Mouse (Mus musculus) lung, embryonic 15.5 days (tissue): ENCODE data around the gene Cebpe. TPM values are rescaled to one million over a fixed set of nuclear protein-coding genes. Genes with fewer than 3 reads are reported as not detected.

Source experiments
- ATAC-seq: fragments of 200-750 bp; cut with Nextera tagmentation; 2 replicates; pipeline ENCODE4 v1.8.0; 2017; ENCODE audit warnings: moderate number of reproducible peaks, borderline replicate concordance; ENCODE audit not compliant: low FRiP score, low TSS enrichment; ENCODE audit errors: extremely low read depth
- H3K27ac ChIP-seq: fragments of 300-500 bp; sonication (generic); 2 replicates; pipeline ENCODE4 v1.5.1; 2015; ENCODE audit warnings: moderate library complexity, mild to moderate bottlenecking, inconsistent platforms
- H3K27me3 ChIP-seq: fragments of 300-500 bp; sonication (generic); 2 replicates; pipeline ENCODE4 v1.6.1; 2015; ENCODE audit warnings: inconsistent platforms
- H3K36me3 ChIP-seq: fragments of 300-500 bp; sonication (generic); 2 replicates; pipeline ENCODE4 v1.6.1; 2015; ENCODE audit warnings: inconsistent platforms
- H3K4me1 ChIP-seq: fragments of 300-500 bp; sonication (generic); 2 replicates; pipeline ENCODE4 v1.6.1; 2015; ENCODE audit warnings: inconsistent platforms
- H3K4me2 ChIP-seq: fragments of 300-500 bp; sonication (generic); 2 replicates; pipeline ENCODE4 v1.6.1; 2015; ENCODE audit warnings: inconsistent platforms, mild to moderate bottlenecking, moderate library complexity
- H3K4me3 ChIP-seq: fragments of 300-500 bp; sonication (generic); 2 replicates; pipeline ENCODE4 v1.5.1; 2015; ENCODE audit warnings: mild to moderate bottlenecking, inconsistent platforms
- H3K9ac ChIP-seq: fragments of 300-500 bp; sonication (generic); 2 replicates; pipeline ENCODE4 v1.6.1; 2015; ENCODE audit warnings: inconsistent platforms
- H3K9me3 ChIP-seq: fragments of 300-500 bp; sonication (generic); 2 replicates; pipeline ENCODE4 v1.6.1; 2016; ENCODE audit warnings: inconsistent platforms
- WGBS: fragments of 180-500 bp; shearing (Covaris S2); methylation state at CpG from one replicate; pipeline ENCODE4 v1.1.7; 2015; 5-methylcytosine and 5-hydroxymethylcytosine counted together
- polyA plus RNA-seq: library from polyadenylated mRNA; unstranded; fragments of >200 nt; fragmentation: Nextera tagmentation; extraction: Ambion mirVana; gene quantifications from 2 replicates; pipeline ENCODE4 v1.2.1, GENCODE M21; 2015

Cebpe gene
- not detected in 2 replicates for polyA plus RNA-seq

GRCm38 (mm10) chr14:54712074-54712473 lies at the start of gene Cebpe:
Gene Cebpe (minus strand): TSS chr14:54712174.
- H3K4me1 ChIP-seq: peaks cover 5% of the 10 kb centered on the region
- no peaks in the 10 kb centered on the region for H3K9me3 ChIP-seq
- WGBS: 73% methylated on average over 7 of the region's 7 CpGs
- no peak for ATAC-seq
- H3K27ac ChIP-seq: no peak within 1 kb of the TSS
- peaks cover 8% of the 10 kb centered on the region; the same call in 1 of the 2 replicates for H3K27me3 ChIP-seq
- H3K9ac ChIP-seq: no peak within 1 kb of the TSS
- H3K4me3 ChIP-seq: no peak within 1 kb of the TSS
- H3K4me2 ChIP-seq: no peak within 1 kb of the TSS
- no peaks in the 10 kb centered on the region for H3K36me3 ChIP-seq

DNA sequence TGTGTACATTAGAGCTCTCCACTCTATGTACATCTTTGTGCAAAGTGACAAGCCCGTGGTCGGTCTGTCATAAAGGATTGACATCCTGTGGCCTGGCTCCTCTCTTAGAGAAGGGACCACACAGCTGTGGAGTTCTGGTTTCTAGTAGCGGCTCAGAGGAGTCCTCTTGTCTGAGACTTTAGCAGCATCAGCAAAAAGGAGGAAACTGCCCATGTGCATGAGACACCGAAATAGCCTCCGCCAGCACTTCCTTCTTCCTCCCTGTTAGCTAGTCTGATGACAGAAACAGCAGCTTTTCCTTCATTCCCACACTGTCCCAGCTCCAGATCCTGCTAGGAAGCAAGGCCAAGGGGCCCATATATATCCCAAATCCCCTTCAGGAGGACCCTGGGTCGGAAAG lies 44.4 kb upstream of the Cebpe start:
- H3K27me3 ChIP-seq: no peaks in the 10 kb centered on the region
- no peak overlapping the region for H3K9ac ChIP-seq
- peaks cover 5% of the 10 kb centered on the region for H3K4me1 ChIP-seq
- ATAC-seq: no peak
- no peak overlapping the region for H3K4me2 ChIP-seq
- H3K36me3 ChIP-seq: no peaks in the 10 kb centered on the region
- WGBS: 51% methylated on average over 6 of the region's 6 CpGs
- H3K27ac ChIP-seq: no peak overlapping the region
- H3K4me3 ChIP-seq: no peak overlapping the region
- H3K9me3 ChIP-seq: no peaks in the 10 kb centered on the region

GRCm38 (mm10) chr14:54754602-54755018 lies 42.6 kb upstream of the Cebpe start:
- Histone ChIP-seq H3K27ac (peak overlapping the region; percentile 54), H3K4me2 (peak overlapping the region; percentile 24; the same call in 1 of the 2 replicates)

GRCm38 (mm10) chr14:54753986-54754601 lies 42.1 kb upstream of the Cebpe start:
- no peak for ATAC-seq
- Histone ChIP-seq H3K9me3 (no peaks in the 10 kb centered on the region), H3K9ac (no peak overlapping the region), H3K27me3 (no peaks in the 10 kb centered on the region), H3K36me3 (no peaks in the 10 kb centered on the region), H3K4me3 (no peak overlapping the region), H3K27ac (peak overlapping the region; percentile 44; the same call in 1 of the 2 replicates), H3K4me2 (peak overlapping the region; percentile 24; the same call in 1 of the 2 replicates), H3K4me1 (peaks cover 5% of the 10 kb centered on the region)
- WGBS: 64% methylated on average over 14 of the region's 14 CpGs

More at GRCm38 (mm10) chr14:54754602-54755018, 42.6 kb upstream of the Cebpe start:
- Histone ChIP-seq H3K4me3 (no peak overlapping the region), H3K36me3 (no peaks in the 10 kb centered on the region), H3K9me3 (no peaks in the 10 kb centered on the region), H3K4me1 (peaks cover 5% of the 10 kb centered on the region), H3K27me3 (no peaks in the 10 kb centered on the region), H3K9ac (no peak overlapping the region)
- ATAC-seq: peak; percentile 78
- 15% methylated on average over 6 of the region's 6 CpGs for whole genome bisulfite sequencing

- no peaks in the 10 kb centered on the region for H3K27me3 ChIP-seq
- H3K9me3 ChIP-seq: no peaks in the 10 kb centered on the region
- 73% methylated on average over 6 of the region's 6 CpGs for WGBS
- no peaks in the 10 kb centered on the region for H3K36me3 ChIP-seq
- no peak overlapping the region for H3K9ac ChIP-seq
- H3K4me1 ChIP-seq: peaks cover 5% of the 10 kb centered on the region
- H3K4me3 ChIP-seq: no peak overlapping the region
- no peak for ATAC-seq
- H3K4me2 ChIP-seq: no peak overlapping the region
- H3K27ac ChIP-seq: no peak overlapping the region
Measured at GRCm38 (mm10) chr14:54752938-54753337, 41.0 kb upstream of the Cebpe start.

- ATAC-seq: no peak
- Histone ChIP-seq H3K4me2 (no peak overlapping the region), H3K9ac (no peak overlapping the region), H3K9me3 (no peaks in the 10 kb centered on the region), H3K4me1 (peaks cover 5% of the 10 kb centered on the region), H3K36me3 (no peaks in the 10 kb centered on the region), H3K27me3 (no peaks in the 10 kb centered on the region), H3K27ac (no peak overlapping the region), H3K4me3 (no peak overlapping the region)
- WGBS: 81% methylated on average over 1 of the region's 1 CpGs
Measured at GRCm38 (mm10) chr14:54751768-54752167, 39.8 kb upstream of the Cebpe start.

- Histone ChIP-seq H3K36me3 (no peaks in the 10 kb centered on the region), H3K4me2 (no peak overlapping the region), H3K27ac (no peak overlapping the region), H3K9ac (no peak overlapping the region), H3K4me3 (no peak overlapping the region), H3K4me1 (peaks cover 5% of the 10 kb centered on the region), H3K9me3 (no peaks in the 10 kb centered on the region), H3K27me3 (no peaks in the 10 kb centered on the region)
- 64% methylated on average over 4 of the region's 4 CpGs for WGBS
- no peak for ATAC-seq
Measured at GRCm38 (mm10) chr14:54749238-54749637, 37.3 kb upstream of the Cebpe start.

- H3K4me1 ChIP-seq: no peaks in the 10 kb centered on the region
Measured at GRCm38 (mm10) chr14:54747942-54748917, 36.3 kb upstream of the Cebpe start.

DNA sequence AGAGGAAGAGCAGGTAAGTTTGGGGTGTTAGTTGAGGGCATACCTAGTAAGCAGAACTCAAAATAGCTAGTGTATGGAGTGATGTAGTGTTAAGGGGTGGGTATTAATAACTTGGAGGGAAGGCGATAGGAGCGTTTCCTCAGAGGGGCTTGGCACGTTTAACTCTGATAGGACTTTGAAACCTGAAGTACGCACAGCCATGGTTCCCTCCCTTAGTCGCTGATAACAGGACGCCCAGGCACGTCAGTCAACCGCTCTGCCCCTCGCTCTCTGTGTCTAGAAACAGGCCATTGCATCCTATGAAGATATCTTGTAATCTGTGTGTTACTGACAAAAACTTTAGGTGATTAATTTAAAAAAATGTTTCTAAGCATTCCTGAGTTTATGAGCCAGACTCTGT lies 34.1 kb upstream of the Cebpe start:
- ATAC-seq: no peak
- H3K4me1 ChIP-seq: no peaks in the 10 kb centered on the region
- WGBS: 80% methylated on average over 9 of the region's 9 CpGs
- no peak overlapping the region for H3K4me3 ChIP-seq
- no peak overlapping the region for H3K27ac ChIP-seq
- no peaks in the 10 kb centered on the region for H3K36me3 ChIP-seq
- no peak overlapping the region for H3K4me2 ChIP-seq
- no peaks in the 10 kb centered on the region for H3K27me3 ChIP-seq
- H3K9me3 ChIP-seq: no peaks in the 10 kb centered on the region
- H3K9ac ChIP-seq: no peak overlapping the region

More at GRCm38 (mm10) chr14:54747942-54748917, 36.3 kb upstream of the Cebpe start:
- WGBS: 60% methylated on average over 16 of the region's 16 CpGs
- Histone ChIP-seq H3K27ac (no peak overlapping the region), H3K4me2 (no peak overlapping the region), H3K4me3 (no peak overlapping the region), H3K36me3 (no peaks in the 10 kb centered on the region), H3K9ac (no peak overlapping the region), H3K9me3 (no peaks in the 10 kb centered on the region), H3K27me3 (no peaks in the 10 kb centered on the region)
- no peak for ATAC-seq

- no peak for ATAC-seq
- Histone ChIP-seq H3K27ac (no peak overlapping the region), H3K9me3 (no peaks in the 10 kb centered on the region), H3K4me1 (no peaks in the 10 kb centered on the region), H3K4me2 (no peak overlapping the region), H3K27me3 (no peaks in the 10 kb centered on the region), H3K36me3 (no peaks in the 10 kb centered on the region), H3K4me3 (no peak overlapping the region), H3K9ac (no peak overlapping the region)
- WGBS: 46% methylated on average over 8 of the region's 8 CpGs
Measured at GRCm38 (mm10) chr14:54744473-54744872, 32.5 kb upstream of the Cebpe start.

DNA sequence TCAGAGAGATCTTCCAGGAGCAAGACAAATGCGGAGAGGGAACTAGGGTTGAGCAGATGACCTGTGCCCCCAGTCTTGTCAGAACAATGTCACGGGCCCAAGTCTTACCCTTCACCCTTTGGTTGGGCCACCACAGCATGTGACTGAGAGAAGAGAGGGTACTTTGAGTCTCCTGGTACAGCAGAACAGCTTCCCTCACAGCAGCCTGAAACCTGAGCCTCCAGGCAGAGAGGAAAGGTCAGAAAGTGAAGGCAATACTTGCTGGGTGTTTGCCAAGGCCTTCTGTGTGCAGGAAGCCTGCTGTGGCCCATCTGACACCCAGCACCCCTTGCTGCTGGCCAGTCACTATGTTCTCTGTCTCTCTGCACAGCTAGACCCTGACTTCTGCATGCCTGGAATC lies 30.4 kb upstream of the Cebpe start:
- Histone ChIP-seq H3K27ac (no peak overlapping the region), H3K4me2 (no peak overlapping the region), H3K27me3 (no peaks in the 10 kb centered on the region), H3K9ac (no peak overlapping the region), H3K4me1 (no peaks in the 10 kb centered on the region), H3K9me3 (no peaks in the 10 kb centered on the region), H3K36me3 (no peaks in the 10 kb centered on the region), H3K4me3 (no peak overlapping the region)
- 69% methylated on average over 2 of the region's 2 CpGs for WGBS
- no peak for ATAC-seq

DNA sequence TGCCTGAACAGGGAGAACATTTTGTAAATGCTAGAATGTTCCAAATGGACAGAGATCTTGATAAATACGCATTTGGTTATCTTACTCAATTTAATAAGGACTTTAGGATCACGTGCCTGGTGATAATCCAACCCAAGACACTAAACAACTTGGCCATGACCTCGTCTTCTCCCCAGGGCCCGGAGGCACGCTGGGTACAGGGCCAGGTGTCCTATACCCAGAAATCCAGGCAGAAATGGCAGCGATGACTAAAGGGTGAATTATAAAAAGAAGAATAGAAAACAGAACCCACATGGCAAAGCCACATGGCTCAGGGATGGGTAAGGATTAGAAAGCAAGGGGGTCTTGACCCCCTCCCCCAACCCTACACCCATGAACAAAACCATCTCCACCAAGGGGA lies 29.7 kb upstream of the Cebpe start:
- Histone ChIP-seq H3K4me3 (no peak overlapping the region), H3K36me3 (no peaks in the 10 kb centered on the region), H3K9ac (no peak overlapping the region), H3K4me2 (no peak overlapping the region), H3K27me3 (no peaks in the 10 kb centered on the region), H3K4me1 (no peaks in the 10 kb centered on the region), H3K27ac (no peak overlapping the region), H3K9me3 (no peaks in the 10 kb centered on the region)
- 76% methylated on average over 6 of the region's 6 CpGs for WGBS
- no peak for ATAC-seq
